Mouse (Mus musculus): ENCODE measurements around the gene Arhgap19.

DNA sequence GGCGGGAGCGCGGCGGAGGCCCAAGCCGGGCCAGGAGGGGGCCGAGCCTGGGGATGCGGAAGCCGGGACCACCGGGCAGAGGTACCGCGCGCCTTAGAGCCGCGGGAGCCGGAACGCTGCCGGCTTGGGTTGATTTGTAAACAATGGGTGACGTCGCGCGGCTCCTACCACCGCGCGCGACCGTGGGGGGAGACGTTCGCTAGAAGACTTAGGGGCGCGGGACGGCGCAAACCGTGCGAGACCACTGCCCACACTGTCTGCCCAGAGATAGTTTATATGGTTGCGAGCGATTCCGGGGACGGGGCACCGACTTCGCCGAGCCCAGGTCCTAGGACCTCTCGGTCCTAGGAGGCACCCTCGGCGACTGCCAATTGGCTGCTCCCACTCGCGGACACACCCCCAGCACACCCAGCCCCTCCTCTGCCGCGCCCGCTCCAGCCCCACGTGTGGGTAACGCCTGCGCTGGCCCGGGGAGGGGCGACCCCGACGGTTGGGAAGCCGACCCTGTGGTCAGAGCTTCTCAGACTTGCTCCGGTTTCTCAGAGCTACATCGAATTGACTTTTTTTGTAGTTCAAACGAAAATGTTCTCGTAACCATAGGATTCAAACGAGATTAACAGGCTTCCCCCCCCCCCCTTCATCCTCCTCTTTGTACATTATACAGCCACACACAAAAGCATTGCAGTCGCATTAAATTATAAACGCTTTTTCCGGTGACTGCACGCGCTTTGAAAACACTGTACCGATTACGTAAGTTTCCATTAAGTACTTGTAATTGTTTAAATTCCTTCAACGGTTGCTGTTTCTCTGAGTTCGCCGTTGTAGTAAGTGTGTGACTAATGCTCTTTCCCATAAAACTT is 46.4 kb upstream of the Arhgap19 start, which contains the start of gene Frat2:
- no peak for TF ChIP-seq CTCF (IDR thresholded peaks at IDR 0.05; ENCODE audit: extremely low read depth, insufficient read depth, insufficient read length, insufficient replicate concordance)
- no peak for TF ChIP-seq POLR2A (IDR thresholded peaks at IDR 0.05; ENCODE audit: low read depth, low read length)

All from spleen, adult 2 months (tissue).